Mouse (Mus musculus): Measurements from ENCODE around the gene Cacna1h.

The Cacna1h gene

DNA sequence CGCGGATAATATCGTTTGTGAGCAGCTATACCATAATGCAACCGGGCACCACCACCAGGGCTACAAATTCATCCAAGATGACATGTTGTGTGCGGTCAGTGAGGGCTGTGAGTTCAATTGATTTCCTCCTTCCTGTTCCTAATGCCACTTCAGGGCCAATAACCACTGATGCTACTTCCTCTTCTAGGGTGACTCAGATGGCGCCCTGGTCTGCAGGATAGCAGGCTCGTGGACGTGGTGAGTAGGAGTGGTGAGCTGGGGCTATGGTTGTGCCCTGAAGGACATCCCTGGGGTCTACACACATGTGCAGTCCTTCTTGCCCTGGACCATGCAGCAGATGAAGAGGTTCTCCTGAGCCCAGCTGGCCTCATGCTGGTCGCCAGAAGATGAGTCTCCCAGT is 101.3 kb downstream of the Cacna1h start:
- in situ Hi-C loops (cut with MseI, MboI): no loop called here

All from mouse trophoblast stem cell (cell line).